Mouse (Mus musculus) spleen, embryonic (tissue): Measurements from ENCODE around the gene Capg.

Source experiments
- CTCF ChIA-PET: fragments of 350-600 bp; sonication (Branson Sonifier 250); formaldehyde crosslinking; loops from one replicate; lab custom pipeline; 2022; lab: Charles Lee

The Capg gene

DNA sequence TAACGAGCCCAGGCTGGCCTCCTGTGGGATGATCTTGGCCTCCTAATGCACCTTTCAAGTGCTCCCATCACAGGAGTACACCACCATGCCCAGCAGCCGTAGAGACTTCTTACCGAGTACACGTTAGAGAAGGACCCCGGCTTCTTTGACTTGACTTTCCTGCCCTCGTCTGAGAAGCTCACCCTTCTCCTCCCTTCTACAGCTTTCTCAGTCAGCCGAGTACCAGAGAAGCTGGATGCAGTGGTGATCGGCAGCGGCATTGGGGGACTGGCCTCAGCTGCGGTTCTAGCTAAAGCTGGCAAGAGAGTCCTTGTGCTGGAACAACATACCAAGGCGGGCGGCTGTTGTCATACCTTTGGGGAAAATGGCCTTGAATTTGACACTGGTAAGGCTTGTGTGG is 56.6 kb downstream of the Capg start:
- CTCF ChIA-PET: no interaction called here

DNA sequence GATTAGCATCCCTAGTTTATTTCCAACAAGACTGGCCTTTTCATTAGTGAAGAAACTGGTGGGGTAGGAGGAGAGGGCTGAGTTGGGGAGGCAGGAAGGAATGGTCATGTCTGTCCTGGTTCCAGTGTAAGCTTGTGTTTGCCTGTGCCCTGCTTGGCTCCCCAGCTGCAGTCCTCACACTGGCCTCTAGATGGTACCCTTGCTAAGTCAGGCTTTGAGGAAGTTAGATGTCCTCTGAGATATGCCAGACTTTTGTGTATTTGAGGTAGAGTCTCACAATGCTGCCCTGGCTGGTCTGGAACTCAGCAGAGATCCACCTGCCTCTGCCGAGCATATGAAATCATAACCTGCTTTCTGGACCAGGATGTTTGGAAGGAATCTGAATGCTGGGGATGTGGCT is 57.5 kb downstream of the Capg start:
- CTCF ChIA-PET: no interaction called here

DNA sequence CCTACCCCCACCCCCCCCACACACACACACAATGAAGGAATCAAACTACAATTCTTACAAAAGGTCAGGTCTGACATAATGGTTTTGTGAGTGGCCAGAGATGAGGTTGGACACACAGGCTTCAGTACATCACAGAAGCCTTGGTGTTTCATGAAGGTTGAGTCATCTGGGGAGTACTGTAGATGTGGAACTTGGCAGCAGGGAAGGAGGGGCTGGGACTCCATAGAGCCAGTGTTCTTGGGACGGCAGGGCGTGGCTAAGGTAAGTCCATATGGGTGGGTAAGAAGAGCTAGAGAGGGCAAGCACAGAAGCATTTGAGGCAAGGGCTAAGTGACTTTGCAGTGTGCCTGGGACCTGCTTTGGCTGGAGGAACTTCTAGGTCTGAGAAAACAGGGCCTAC is 59.9 kb downstream of the Capg start:
- CTCF ChIA-PET: no interaction called here

DNA sequence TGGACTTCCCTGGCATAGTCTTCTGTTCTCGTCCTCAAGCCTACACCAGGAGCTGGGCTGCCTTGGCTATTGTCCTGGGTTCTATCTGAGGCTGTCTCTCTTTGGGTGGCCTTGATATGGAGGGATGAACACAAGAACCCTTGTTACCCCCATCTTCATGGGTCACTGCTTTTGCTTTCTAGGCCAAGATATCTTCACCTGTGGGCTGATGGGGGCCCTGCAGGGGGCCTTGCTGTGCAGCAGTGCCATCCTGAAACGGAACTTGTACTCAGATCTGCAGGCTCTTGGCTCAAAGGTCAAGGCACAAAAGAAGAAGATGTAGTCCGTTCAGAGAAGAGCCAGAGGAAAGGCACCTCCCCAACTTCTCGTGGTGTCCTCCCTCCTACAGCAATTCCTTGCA is 62.9 kb downstream of the Capg start:
- CTCF ChIA-PET: no interaction called here

DNA sequence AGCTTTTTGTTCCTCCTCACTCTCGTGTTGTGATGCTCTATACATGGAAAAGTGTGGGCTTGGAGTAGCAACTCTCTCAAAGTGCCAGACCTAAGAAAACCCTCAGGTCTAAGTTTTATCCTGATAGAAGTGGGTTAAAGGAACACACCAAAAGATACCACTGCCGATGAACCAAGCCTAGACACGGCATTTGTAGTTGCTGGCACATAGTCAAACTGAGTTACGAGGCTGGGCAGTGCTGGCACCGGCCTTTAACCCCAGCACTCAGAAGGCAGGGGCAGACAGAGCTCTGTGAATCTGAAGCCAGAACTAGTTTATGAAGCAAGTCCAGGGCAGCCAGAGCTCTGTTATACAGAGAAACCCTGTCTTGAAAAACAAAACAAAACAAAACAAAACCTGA is 63.5 kb downstream of the Capg start:
- CTCF ChIA-PET: no interaction called here

DNA sequence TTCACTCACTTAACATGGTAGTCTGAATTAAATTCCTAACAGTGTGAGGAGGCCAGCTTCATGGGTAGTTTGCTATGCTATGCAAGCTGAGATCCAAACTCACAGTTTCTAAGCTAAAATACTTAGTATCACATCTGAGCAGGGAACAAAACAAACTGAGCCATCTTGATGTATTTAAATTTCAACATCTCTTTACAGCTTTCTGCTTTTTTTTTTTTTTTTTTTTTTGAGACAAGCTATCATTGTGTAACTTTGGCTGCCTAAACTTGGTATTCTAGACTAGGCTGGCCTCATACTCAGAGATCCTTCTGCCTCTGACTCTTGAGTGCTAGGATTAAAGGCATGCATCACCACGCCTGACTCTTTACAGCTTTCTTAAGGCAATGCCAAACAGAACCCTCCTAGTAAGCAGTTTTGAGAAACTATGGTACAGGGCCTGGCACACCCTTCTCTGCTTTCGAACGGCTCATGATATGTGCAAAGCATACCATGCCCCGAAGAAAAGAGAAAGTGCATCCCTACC is 64.5 kb downstream of the Capg start:
- CTCF ChIA-PET: no interaction called here

DNA sequence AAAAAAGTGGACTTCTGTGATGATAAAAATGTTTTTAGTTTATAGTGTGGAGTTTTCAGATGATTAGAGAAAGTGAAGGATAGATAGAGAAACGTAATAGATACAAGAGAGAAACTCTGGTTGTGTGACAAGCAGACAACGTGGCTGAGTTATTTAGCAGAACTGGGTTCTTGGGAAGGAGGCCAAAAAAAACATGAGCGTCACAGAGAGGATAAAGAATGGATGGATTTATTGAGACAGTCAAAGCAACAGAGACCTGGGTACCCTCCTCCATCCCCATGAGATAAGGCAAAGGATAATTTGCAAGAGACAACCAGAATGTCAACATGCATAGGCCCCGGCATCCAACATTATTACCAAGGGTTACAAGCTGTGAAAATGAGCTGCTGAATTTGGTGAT is 66.1 kb downstream of the Capg start:
- CTCF ChIA-PET: no interaction called here
